Mouse (Mus musculus) limb, embryonic 13.5 days (tissue): ENCODE measurements around the gene Maco1. TPM values are rescaled to one million over a fixed set of nuclear protein-coding genes. Genes with fewer than 3 reads are reported as not detected.

ENCODE experiments used
- ATAC-seq: fragments of 200-750 bp; cut with Nextera tagmentation; 2 replicates; pipeline ENCODE4 v1.8.0; 2017; ENCODE audit warnings: low read depth, moderate number of reproducible peaks, moderate TSS enrichment; ENCODE audit not compliant: low FRiP score
- H3K27ac ChIP-seq: fragments of 300-500 bp; sonication (generic); 2 replicates; pipeline ENCODE4 v1.5.1; 2015; ENCODE audit warnings: inconsistent platforms, mild to moderate bottlenecking, moderate library complexity
- H3K27me3 ChIP-seq: fragments of 300-500 bp; sonication (generic); 2 replicates; pipeline ENCODE4 v1.6.1; 2015; ENCODE audit warnings: mild to moderate bottlenecking, inconsistent platforms
- H3K36me3 ChIP-seq: fragments of 300-500 bp; sonication (generic); 2 replicates; pipeline ENCODE4 v1.6.1; 2015; ENCODE audit warnings: inconsistent platforms, mild to moderate bottlenecking, moderate library complexity
- H3K4me1 ChIP-seq: fragments of 300-500 bp; sonication (generic); 2 replicates; pipeline ENCODE4 v1.6.1; 2015; ENCODE audit warnings: inconsistent platforms
- H3K4me2 ChIP-seq: fragments of 300-500 bp; sonication (generic); replicated peaks from 2 replicates; pipeline ENCODE4 v1.6.1; 2015; ENCODE audit warnings: inconsistent platforms, mild to moderate bottlenecking, moderate library complexity
- H3K4me3 ChIP-seq: fragments of 300-500 bp; sonication (generic); 2 replicates; pipeline ENCODE4 v1.5.1; 2015; ENCODE audit warnings: moderate library complexity, mild to moderate bottlenecking, inconsistent platforms
- H3K9ac ChIP-seq: fragments of 300-500 bp; sonication (generic); 2 replicates; pipeline ENCODE4 v1.6.1; 2015; ENCODE audit warnings: mild to moderate bottlenecking, inconsistent platforms
- H3K9me3 ChIP-seq: fragments of 300-500 bp; sonication (generic); 2 replicates; pipeline ENCODE4 v1.6.1; 2016; ENCODE audit warnings: inconsistent platforms
- WGBS: fragments of 180-500 bp; shearing (Covaris S2); methylation state at CpG from one replicate; pipeline ENCODE4 v1.1.7; 2015; 5-methylcytosine and 5-hydroxymethylcytosine counted together
- polyA plus RNA-seq: library from polyadenylated mRNA; unstranded; fragments of >200 nt; fragmentation: Nextera tagmentation; extraction: Ambion mirVana; gene quantifications from 2 replicates; pipeline ENCODE4 v1.2.1, GENCODE M21; 2015

Gene Maco1
- polyA plus RNA-seq, result 56.7 and 57.9 TPM in 2 replicates

DNA sequence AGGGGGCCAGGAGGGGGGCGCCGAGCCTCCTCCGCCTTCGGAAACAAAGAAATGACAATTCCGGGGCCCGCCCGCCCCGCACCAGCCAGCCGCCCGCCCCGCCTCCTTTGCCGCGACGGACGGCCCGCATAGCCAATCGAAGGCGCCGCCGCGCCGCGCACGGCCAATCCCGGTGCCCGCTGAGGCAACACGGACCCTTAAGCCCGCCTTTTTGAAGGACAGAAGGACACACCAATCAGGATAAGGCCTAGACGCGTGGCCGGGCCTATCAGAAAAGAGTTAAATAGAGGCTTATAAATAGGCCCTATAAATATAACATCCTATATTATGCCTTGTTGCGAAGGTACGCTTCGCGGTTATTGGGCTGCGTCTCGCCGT, at the start of gene Maco1:
Gene Maco1, minus strand, starts transcription at position 87 of the 378 bp plus-strand sequence.
- no peaks in the 10 kb centered on the region for H3K27me3 ChIP-seq
- H3K4me2 ChIP-seq, result peak within 1 kb of the TSS; percentile 83
- H3K4me3 ChIP-seq, result peak within 1 kb of the TSS; percentile 98
- H3K27ac ChIP-seq, result peak within 1 kb of the TSS; percentile 85
- H3K4me1 ChIP-seq, result peaks cover 32% of the 10 kb centered on the region
- H3K36me3 ChIP-seq, result no peaks in the 10 kb centered on the region
- H3K9ac ChIP-seq, result peak within 1 kb of the TSS; percentile 97
- 0% methylated on average over 36 of the region's 38 CpGs for WGBS
- no peaks in the 10 kb centered on the region for H3K9me3 ChIP-seq
- ATAC-seq, result peak; percentile 96

DNA sequence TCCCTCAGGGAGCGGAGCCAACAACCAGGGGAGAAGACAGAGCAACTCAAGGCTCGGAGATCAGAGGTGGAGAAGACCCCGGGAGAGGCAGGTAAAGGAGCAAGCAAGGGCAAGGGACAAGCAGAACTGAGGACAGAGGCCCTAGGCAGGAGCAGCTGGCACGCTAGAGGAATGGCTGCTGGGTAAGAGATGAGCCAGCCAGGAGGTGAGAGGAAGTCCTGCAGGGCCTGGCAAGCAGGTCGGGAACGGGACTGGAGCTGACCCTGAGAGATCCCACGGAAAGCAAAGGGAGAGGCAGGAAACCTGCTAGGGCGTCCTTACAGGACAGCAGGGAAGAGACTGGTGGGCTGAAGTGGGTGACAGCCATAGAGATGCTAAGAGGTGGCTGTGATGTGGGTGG, 48.0 kb upstream of the Maco1 start:
- Histone ChIP-seq H3K27me3 (no peaks in the 10 kb centered on the region), H3K27ac (no peak overlapping the region), H3K9ac (no peak overlapping the region), H3K36me3 (peaks cover 98% of the 10 kb centered on the region), H3K4me2 (no peak overlapping the region), H3K9me3 (no peaks in the 10 kb centered on the region), H3K4me1 (no peaks in the 10 kb centered on the region), H3K4me3 (no peak overlapping the region)
- no peak for ATAC-seq
- 91% methylated on average over 8 of the region's 8 CpGs for WGBS

DNA sequence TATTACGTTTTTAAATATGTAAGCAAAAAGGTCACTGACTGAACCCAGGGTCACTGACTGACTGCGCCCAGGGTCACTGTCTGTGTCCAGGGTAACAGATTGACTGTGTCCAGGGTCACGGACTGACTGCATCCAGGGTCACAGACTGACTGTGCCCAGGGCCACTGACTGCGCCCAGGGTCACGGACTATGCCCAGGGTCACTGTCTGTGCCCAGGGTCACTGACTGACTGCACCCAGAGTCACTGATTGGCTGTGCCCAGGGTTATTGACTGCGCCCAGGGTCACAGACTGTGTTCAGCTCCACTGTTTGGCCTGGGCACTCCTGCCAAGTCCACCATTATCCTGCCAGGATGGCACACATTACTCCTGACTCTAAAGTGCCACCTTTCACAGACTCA, 44.1 kb upstream of the Maco1 start:
- H3K27ac ChIP-seq, result no peak overlapping the region
- peaks cover 76% of the 10 kb centered on the region for H3K36me3 ChIP-seq
- 94% methylated on average over 6 of the region's 6 CpGs for WGBS
- H3K4me1 ChIP-seq, result no peaks in the 10 kb centered on the region
- no peaks in the 10 kb centered on the region for H3K9me3 ChIP-seq
- no peak for ATAC-seq
- H3K27me3 ChIP-seq, result no peaks in the 10 kb centered on the region
- H3K4me2 ChIP-seq, result no peak overlapping the region
- H3K4me3 ChIP-seq, result no peak overlapping the region
- H3K9ac ChIP-seq, result no peak overlapping the region

DNA sequence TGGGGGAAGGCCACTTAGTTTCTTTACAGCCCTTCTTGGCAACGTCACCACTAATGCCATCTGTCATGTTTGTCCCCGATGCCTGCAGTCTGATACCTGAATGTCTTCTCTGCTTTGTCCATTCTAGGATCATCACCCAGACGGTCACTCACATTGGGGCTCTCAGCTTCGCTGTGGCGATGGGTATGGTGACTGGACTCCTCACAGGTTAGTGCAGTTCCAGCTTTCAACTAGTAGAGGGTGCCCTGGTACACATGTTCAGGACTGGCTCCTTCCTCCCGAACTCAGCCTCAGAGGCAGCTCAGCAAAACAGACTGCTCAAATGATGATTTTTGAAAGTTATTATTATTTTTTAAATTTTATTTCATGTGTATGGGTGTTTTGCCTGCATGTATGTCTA, 39.0 kb upstream of the Maco1 start:
- Histone ChIP-seq H3K27me3 (no peaks in the 10 kb centered on the region), H3K4me1 (no peaks in the 10 kb centered on the region), H3K27ac (no peak overlapping the region), H3K4me3 (no peak overlapping the region), H3K9ac (no peak overlapping the region), H3K9me3 (no peaks in the 10 kb centered on the region), H3K36me3 (peaks cover 27% of the 10 kb centered on the region), H3K4me2 (no peak overlapping the region)
- 82% methylated on average over 6 of the region's 6 CpGs for WGBS
- ATAC-seq, result no peak

DNA sequence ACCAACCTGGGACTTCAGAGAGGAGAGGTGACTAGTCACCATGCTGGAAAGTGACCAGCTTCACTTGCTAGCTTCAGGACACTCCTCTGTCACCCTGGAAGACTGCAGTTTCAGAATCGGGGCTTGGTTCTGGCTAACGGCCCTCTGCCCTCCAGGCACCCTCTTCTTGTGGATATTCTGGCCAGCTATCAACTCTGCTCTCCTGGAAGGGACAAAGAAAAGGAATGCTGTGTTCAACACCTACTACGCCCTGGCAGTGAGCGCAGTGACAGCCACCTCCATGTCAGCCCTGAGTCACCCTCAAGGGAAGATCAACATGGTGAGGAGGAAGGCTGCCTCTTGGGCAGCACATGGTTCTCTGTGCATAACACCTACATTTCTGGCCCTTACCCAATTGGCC, 31.2 kb upstream of the Maco1 start:
- WGBS, result 84% methylated on average over 4 of the region's 4 CpGs

DNA sequence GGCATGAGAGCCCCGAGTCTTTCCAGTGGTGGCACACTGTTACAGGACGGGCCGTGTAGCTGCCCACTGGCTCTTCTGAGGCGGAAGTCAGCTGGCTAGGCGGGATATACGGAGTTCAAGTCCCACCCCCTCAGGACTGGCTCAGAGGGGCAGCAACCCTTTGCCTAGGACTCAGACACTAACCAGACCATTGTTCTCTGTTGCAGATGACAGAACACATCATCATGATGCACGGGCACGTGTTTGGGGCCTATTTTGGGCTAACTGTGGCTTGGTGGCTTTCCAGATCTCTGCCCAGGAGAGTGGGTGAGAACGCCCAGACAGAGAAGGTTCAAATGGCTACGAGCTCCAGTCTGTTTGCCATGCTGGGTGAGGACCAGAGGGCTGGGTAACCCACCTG, 30.7 kb upstream of the Maco1 start:
- no peaks in the 10 kb centered on the region for H3K27me3 ChIP-seq
- H3K4me2 ChIP-seq, result no peak overlapping the region
- ATAC-seq, result no peak
- no peak overlapping the region for H3K9ac ChIP-seq
- H3K9me3 ChIP-seq, result no peaks in the 10 kb centered on the region
- no peaks in the 10 kb centered on the region for H3K36me3 ChIP-seq
- no peak overlapping the region for H3K27ac ChIP-seq
- H3K4me1 ChIP-seq, result peaks cover 9% of the 10 kb centered on the region; the same call in 1 of the 2 replicates
- H3K4me3 ChIP-seq, result no peak overlapping the region
- WGBS, result 83% methylated on average over 10 of the region's 10 CpGs

More for the DNA sequence above, 31.2 kb upstream of the Maco1 start:
- H3K36me3 ChIP-seq, result no peaks in the 10 kb centered on the region
- ATAC-seq, result no peak
- no peak overlapping the region for H3K4me2 ChIP-seq
- no peak overlapping the region for H3K27ac ChIP-seq
- no peak overlapping the region for H3K4me3 ChIP-seq
- H3K27me3 ChIP-seq, result no peaks in the 10 kb centered on the region
- H3K4me1 ChIP-seq, result peaks cover 7% of the 10 kb centered on the region; the same call in 1 of the 2 replicates
- H3K9me3 ChIP-seq, result no peaks in the 10 kb centered on the region
- H3K9ac ChIP-seq, result no peak overlapping the region

DNA sequence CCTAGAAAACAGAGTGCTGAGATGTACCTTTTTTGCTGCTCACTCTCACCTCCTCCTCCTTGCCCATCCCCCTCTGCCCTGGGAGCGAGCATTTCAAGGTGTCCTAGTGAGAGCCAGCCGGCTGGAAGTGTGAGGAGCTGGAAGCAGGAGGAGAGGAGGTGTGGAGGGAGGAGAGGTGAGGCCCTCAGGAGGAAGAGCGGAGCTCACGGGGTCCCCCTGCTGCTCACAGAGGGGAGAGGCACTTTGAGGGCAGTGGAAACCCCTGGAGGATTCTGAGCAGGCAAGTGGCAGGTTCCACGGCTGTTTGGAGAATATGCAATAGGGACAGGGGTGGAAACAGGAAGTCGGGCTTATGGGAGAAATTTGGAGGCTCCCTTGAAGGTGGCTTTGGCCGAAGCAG, 30.1 kb upstream of the Maco1 start:
- no peak overlapping the region for H3K9ac ChIP-seq
- no peaks in the 10 kb centered on the region for H3K9me3 ChIP-seq
- H3K27me3 ChIP-seq, result no peaks in the 10 kb centered on the region
- H3K4me1 ChIP-seq, result peaks cover 9% of the 10 kb centered on the region; the same call in 1 of the 2 replicates
- no peak overlapping the region for H3K4me3 ChIP-seq
- H3K36me3 ChIP-seq, result no peaks in the 10 kb centered on the region
- WGBS, result 26% methylated on average over 7 of the region's 7 CpGs
- H3K27ac ChIP-seq, result no peak overlapping the region
- H3K4me2 ChIP-seq, result no peak overlapping the region
- ATAC-seq, result no peak

DNA sequence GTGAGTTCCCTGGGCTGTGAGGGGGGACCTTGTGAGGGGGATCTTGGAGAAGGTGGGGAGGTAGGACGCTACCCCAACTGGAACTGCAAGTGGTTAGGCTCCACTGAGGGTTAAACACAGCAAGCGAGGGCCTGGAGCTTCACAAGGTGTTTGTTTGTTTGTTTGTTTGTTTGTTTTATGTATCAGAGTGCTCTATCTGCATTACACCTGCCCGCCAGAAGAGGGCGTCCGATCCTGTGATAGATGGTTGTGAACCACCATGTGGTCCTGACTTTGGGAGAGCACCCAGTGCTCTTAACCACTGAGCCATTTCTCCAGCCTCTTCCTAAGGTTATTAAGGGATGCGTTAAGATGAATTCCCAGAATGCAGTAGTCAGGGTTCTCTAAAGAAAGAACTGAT, 26.9 kb upstream of the Maco1 start:
- H3K9me3 ChIP-seq, result no peaks in the 10 kb centered on the region
- 35% methylated on average over 6 of the region's 6 CpGs for WGBS
- peak overlapping the region; percentile 63; the same call in 1 of the 2 replicates for H3K9ac ChIP-seq

DNA sequence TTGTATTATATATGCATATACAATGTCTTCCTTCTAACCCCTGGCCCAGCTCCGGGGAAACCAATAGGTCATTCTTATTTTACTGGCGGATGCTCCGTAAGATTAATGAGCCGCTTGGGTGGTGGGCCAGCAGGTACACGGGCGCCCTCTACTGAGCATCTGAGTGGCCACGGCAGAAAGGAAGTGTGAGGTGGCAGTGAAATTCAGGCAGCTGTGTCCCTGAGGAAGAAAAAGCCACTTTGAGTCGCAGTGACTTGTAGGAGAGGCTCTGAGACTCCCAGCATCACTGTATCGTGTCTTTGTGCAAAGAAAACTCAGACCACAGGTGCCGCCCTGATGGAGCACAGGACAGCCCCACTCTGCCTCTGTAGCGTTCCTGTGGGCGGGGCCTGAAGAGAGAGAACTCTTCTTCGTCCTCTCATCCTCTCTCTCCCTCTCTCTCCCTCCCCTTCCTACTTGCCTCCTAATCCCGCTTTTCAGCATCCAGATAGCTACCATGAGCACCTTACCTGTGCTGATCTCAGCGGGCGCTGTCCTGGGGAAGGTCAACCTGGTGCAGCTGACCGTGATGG, 26.4 kb upstream of the Maco1 start:
- H3K4me3 ChIP-seq, result peak overlapping the region; percentile 41

More for the DNA sequence above, 26.9 kb upstream of the Maco1 start:
- peak overlapping the region; percentile 72 for H3K4me2 ChIP-seq
- ATAC-seq, result no peak
- H3K27ac ChIP-seq, result no peak overlapping the region
- H3K27me3 ChIP-seq, result no peaks in the 10 kb centered on the region
- H3K36me3 ChIP-seq, result no peaks in the 10 kb centered on the region
- H3K4me3 ChIP-seq, result peak overlapping the region; percentile 41
- H3K4me1 ChIP-seq, result peaks cover 9% of the 10 kb centered on the region; the same call in 1 of the 2 replicates

DNA sequence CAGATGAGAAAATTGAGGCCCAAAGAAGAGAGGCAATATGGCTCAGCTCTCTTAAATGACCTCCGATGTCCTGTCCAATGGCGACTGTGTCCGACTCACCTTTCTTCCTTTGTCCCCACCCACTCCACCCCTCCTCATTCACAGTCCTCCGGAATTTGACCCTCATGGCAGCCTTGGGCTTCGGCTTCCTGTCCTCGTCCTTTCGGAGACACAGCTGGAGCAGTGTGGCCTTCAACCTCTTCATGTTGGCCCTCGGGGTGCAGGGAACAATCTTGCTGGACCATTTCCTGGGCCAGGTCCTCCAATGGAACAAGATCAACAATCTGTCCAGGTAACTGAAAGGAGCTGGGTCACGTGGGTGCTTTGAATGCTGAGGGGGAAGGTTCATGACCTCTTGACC, 23.0 kb upstream of the Maco1 start:
- no peaks in the 10 kb centered on the region for H3K9me3 ChIP-seq
- H3K4me2 ChIP-seq, result no peak overlapping the region
- H3K27me3 ChIP-seq, result no peaks in the 10 kb centered on the region
- no peak overlapping the region for H3K4me3 ChIP-seq
- 83% methylated on average over 9 of the region's 9 CpGs for WGBS
- H3K9ac ChIP-seq, result no peak overlapping the region
- no peaks in the 10 kb centered on the region for H3K36me3 ChIP-seq
- no peak overlapping the region for H3K27ac ChIP-seq
- peaks cover 9% of the 10 kb centered on the region; the same call in 1 of the 2 replicates for H3K4me1 ChIP-seq
- no peak for ATAC-seq

More for the DNA sequence above, 26.4 kb upstream of the Maco1 start:
- no peak overlapping the region for H3K27ac ChIP-seq
- peak overlapping the region; percentile 63 for H3K9ac ChIP-seq
- peak overlapping the region; percentile 72 for H3K4me2 ChIP-seq
- peaks cover 9% of the 10 kb centered on the region; the same call in 1 of the 2 replicates for H3K4me1 ChIP-seq
- no peaks in the 10 kb centered on the region for H3K36me3 ChIP-seq
- H3K9me3 ChIP-seq, result no peaks in the 10 kb centered on the region
- 3% methylated on average over 17 of the region's 17 CpGs for WGBS
- peak; percentile 67 for ATAC-seq
- no peaks in the 10 kb centered on the region for H3K27me3 ChIP-seq

DNA sequence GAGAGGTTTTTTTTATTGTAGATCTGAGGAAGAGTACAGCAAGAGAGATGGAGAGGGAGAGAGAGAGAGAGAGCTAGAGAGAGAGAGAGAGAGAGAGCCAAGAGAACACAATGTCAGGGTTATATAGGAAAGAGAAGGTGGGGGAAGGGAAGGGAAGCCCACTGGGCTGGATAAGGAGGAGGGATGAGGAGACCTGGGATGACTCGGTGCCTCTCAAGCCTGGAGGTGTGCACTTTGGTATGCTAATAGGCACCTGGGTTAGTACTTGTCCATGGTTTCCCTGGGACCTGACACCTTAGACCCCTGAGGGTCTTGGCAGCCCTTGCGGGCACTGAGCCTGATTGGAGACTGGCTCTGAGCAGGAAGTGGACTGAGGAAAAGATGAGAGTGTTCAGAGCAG, 18.8 kb upstream of the Maco1 start:
- Histone ChIP-seq H3K4me3 (no peak overlapping the region), H3K36me3 (no peaks in the 10 kb centered on the region), H3K4me1 (peaks cover 13% of the 10 kb centered on the region), H3K27ac (no peak overlapping the region), H3K4me2 (no peak overlapping the region), H3K9ac (no peak overlapping the region), H3K9me3 (no peaks in the 10 kb centered on the region), H3K27me3 (peaks cover 39% of the 10 kb centered on the region)
- 46% methylated on average over 2 of the region's 2 CpGs for WGBS
- no peak for ATAC-seq

DNA sequence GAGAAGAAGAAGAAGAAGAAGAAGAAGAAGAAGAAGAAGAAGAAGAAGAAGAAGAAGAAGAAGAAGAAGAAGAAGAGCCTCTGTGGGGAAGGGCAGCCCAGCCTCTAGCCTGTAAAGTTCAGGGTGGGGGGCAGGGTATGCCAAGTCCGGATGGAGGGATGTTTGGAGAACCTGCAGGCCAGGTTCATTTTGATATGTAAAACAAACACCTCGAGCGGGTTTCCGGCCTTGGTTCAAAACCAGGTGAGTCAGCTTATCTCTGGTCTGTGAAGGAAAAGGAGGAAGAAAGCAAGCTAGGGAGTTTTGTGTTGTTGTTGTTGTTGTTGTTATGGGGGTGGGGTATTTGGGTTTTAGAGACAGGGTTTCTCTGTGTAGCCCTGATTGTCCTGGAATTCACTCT, 18.3 kb upstream of the Maco1 start:
- 51% methylated on average over 4 of the region's 4 CpGs for WGBS
- no peak overlapping the region for H3K9ac ChIP-seq
- H3K27ac ChIP-seq, result no peak overlapping the region
- H3K4me1 ChIP-seq, result peaks cover 13% of the 10 kb centered on the region
- H3K27me3 ChIP-seq, result peaks cover 39% of the 10 kb centered on the region
- no peak overlapping the region for H3K4me3 ChIP-seq
- no peaks in the 10 kb centered on the region for H3K9me3 ChIP-seq
- H3K4me2 ChIP-seq, result no peak overlapping the region
- no peaks in the 10 kb centered on the region for H3K36me3 ChIP-seq
- no peak for ATAC-seq

DNA sequence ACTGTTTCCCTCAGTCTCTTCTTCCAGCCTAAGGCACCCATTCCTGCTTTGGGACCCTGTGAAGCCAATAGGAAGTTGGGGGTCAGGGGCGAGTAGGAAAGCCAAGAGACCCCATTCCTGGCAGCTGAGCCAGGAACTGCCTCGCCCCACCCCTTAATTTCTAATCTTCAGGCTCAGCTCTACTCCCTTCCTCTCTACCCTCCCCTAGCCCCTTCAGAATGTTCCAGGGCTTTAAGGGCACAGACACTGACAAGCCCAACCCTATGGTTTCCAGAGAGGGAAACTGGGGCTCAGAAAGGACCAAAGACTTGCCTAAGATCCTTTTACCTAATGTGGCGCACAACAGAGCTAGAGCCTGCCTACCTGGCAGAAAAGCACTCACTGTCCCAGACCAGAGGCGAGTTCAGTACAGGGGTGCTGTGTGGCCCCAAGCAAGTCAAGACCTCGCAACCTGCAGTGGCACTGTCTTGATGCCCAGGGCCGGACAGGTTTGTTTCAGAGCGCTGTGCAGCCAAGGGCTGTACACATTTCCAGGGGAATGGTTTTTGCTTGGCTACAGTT, 16.8 kb upstream of the Maco1 start:
- H3K9ac ChIP-seq, result no peak overlapping the region; the same call in 1 of the 2 replicates
- no peak overlapping the region for H3K27ac ChIP-seq
- 48% methylated on average over 7 of the region's 7 CpGs for WGBS
- H3K4me2 ChIP-seq, result peak overlapping the region; percentile 51
- no peaks in the 10 kb centered on the region for H3K36me3 ChIP-seq
- H3K4me3 ChIP-seq, result peak overlapping the region; percentile 12; the same call in 1 of the 2 replicates
- H3K4me1 ChIP-seq, result peaks cover 13% of the 10 kb centered on the region
- no peaks in the 10 kb centered on the region for H3K9me3 ChIP-seq
- peaks cover 39% of the 10 kb centered on the region for H3K27me3 ChIP-seq
- no peak for ATAC-seq
